Mouse (Mus musculus): Measurements from ENCODE around the gene Prkn. TPM values are rescaled to one million over a fixed set of nuclear protein-coding genes. Genes with fewer than 3 reads are reported as not detected.

The Prkn gene
- polyA plus RNA-seq, 1 experiment from 2014 or later, result 3.0 TPM

- no peaks in the 10 kb centered on the region for H3K4me1 ChIP-seq (ENCODE audit: control insufficient read depth, insufficient read depth, low read length)
- WGBS, result 75% methylated on average over 12 of the region's 12 CpGs
- ATAC-seq (ENCODE audit: insufficient number of reproducible peaks, insufficient read depth, low FRiP score, low read depth), result no peak
These were observed 890.7 kb downstream of the Prkn start for GRCm38 (mm10) chr17:11730656-11731594.

GRCm38 (mm10) chr17:11735158-11735877 is 895.1 kb downstream of the Prkn start:
- Histone ChIP-seq H3K27ac (ENCODE audit: low read length) (no peak overlapping the region), H3K4me2 (replicated peaks; ENCODE audit: low read depth, low read length) (no peak overlapping the region), H3K27me3 (ENCODE audit: control insufficient read depth, insufficient read depth, low read length) (no peaks in the 10 kb centered on the region), H3K9me3 (ENCODE audit: control insufficient read depth, low read depth, low read length) (no peaks in the 10 kb centered on the region), H3K4me1 (ENCODE audit: control insufficient read depth, insufficient read depth, low read length) (no peaks in the 10 kb centered on the region), H3K36me3 (ENCODE audit: control insufficient read depth, insufficient read depth, low read length) (no peaks in the 10 kb centered on the region), H3K4me3 (ENCODE audit: low read depth, low read length) (no peak overlapping the region), H3K9ac (replicated peaks; ENCODE audit: low read depth, low read length) (no peak overlapping the region)
- ATAC-seq (ENCODE audit: insufficient number of reproducible peaks, insufficient read depth, low FRiP score, low read depth), result no peak
- 87% methylated on average over 12 of the region's 12 CpGs for WGBS

More at GRCm38 (mm10) chr17:11730656-11731594, 890.7 kb downstream of the Prkn start:
- Histone ChIP-seq H3K36me3 (ENCODE audit: control insufficient read depth, insufficient read depth, low read length) (no peaks in the 10 kb centered on the region), H3K9me3 (ENCODE audit: control insufficient read depth, low read depth, low read length) (no peaks in the 10 kb centered on the region), H3K4me3 (ENCODE audit: low read depth, low read length) (no peak overlapping the region), H3K4me2 (replicated peaks; ENCODE audit: low read depth, low read length) (no peak overlapping the region), H3K27ac (ENCODE audit: low read length) (no peak overlapping the region), H3K27me3 (ENCODE audit: control insufficient read depth, insufficient read depth, low read length) (no peaks in the 10 kb centered on the region), H3K9ac (replicated peaks; ENCODE audit: low read depth, low read length) (no peak overlapping the region)

GRCm38 (mm10) chr17:11736531-11736930 is 896.3 kb downstream of the Prkn start:
- Histone ChIP-seq H3K27me3 (ENCODE audit: control insufficient read depth, insufficient read depth, low read length) (no peaks in the 10 kb centered on the region), H3K9ac (replicated peaks; ENCODE audit: low read depth, low read length) (no peak overlapping the region), H3K9me3 (ENCODE audit: control insufficient read depth, low read depth, low read length) (no peaks in the 10 kb centered on the region), H3K4me2 (replicated peaks; ENCODE audit: low read depth, low read length) (no peak overlapping the region), H3K4me1 (ENCODE audit: control insufficient read depth, insufficient read depth, low read length) (no peaks in the 10 kb centered on the region), H3K36me3 (ENCODE audit: control insufficient read depth, insufficient read depth, low read length) (no peaks in the 10 kb centered on the region), H3K27ac (ENCODE audit: low read length) (no peak overlapping the region), H3K4me3 (ENCODE audit: low read depth, low read length) (no peak overlapping the region)
- 67% methylated on average over 3 of the region's 3 CpGs for WGBS
- no peak for ATAC-seq (ENCODE audit: insufficient number of reproducible peaks, insufficient read depth, low FRiP score, low read depth)

GRCm38 (mm10) chr17:11737905-11738304 is 897.7 kb downstream of the Prkn start:
- ATAC-seq (ENCODE audit: insufficient number of reproducible peaks, insufficient read depth, low FRiP score, low read depth), result no peak
- Histone ChIP-seq H3K36me3 (ENCODE audit: control insufficient read depth, insufficient read depth, low read length) (no peaks in the 10 kb centered on the region), H3K9me3 (ENCODE audit: control insufficient read depth, low read depth, low read length) (no peaks in the 10 kb centered on the region), H3K4me1 (ENCODE audit: control insufficient read depth, insufficient read depth, low read length) (no peaks in the 10 kb centered on the region), H3K4me2 (replicated peaks; ENCODE audit: low read depth, low read length) (no peak overlapping the region), H3K27me3 (ENCODE audit: control insufficient read depth, insufficient read depth, low read length) (no peaks in the 10 kb centered on the region), H3K9ac (replicated peaks; ENCODE audit: low read depth, low read length) (no peak overlapping the region), H3K27ac (ENCODE audit: low read length) (no peak overlapping the region), H3K4me3 (ENCODE audit: low read depth, low read length) (no peak overlapping the region)
- 95% methylated on average over 10 of the region's 10 CpGs for WGBS

DNA sequence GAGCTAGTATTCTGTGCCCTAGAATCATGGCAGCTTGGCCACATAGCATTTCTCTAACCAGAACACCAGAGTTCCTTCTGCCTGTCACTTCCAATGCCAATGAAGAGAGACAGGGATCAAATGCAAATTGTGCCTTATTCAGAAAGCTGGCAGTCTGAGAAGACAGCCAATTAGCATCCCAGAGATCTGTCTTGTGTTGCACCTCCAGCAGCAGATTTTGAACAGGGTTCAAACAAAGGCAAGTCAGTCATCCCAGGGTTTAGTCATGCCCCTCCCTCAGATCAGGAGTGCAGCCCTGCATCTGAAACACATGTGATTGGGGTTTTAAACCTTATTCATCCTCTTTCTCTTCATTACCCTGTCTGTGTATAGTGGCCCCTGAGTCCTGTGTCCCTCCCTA is 900.5 kb downstream of the Prkn start:
- no peak for ATAC-seq (ENCODE audit: insufficient number of reproducible peaks, insufficient read depth, low FRiP score, low read depth)
- Histone ChIP-seq H3K4me1 (ENCODE audit: control insufficient read depth, insufficient read depth, low read length) (no peaks in the 10 kb centered on the region), H3K36me3 (ENCODE audit: control insufficient read depth, insufficient read depth, low read length) (no peaks in the 10 kb centered on the region), H3K9ac (replicated peaks; ENCODE audit: low read depth, low read length) (no peak overlapping the region), H3K27ac (ENCODE audit: low read length) (no peak overlapping the region), H3K27me3 (ENCODE audit: control insufficient read depth, insufficient read depth, low read length) (no peaks in the 10 kb centered on the region), H3K4me3 (ENCODE audit: low read depth, low read length) (no peak overlapping the region), H3K9me3 (ENCODE audit: control insufficient read depth, low read depth, low read length) (no peaks in the 10 kb centered on the region), H3K4me2 (replicated peaks; ENCODE audit: low read depth, low read length) (no peak overlapping the region)

GRCm38 (mm10) chr17:11741161-11741560 is 901.0 kb downstream of the Prkn start:
- Histone ChIP-seq H3K4me2 (replicated peaks; ENCODE audit: low read depth, low read length) (no peak overlapping the region), H3K9me3 (ENCODE audit: control insufficient read depth, low read depth, low read length) (no peaks in the 10 kb centered on the region), H3K27me3 (ENCODE audit: control insufficient read depth, insufficient read depth, low read length) (no peaks in the 10 kb centered on the region), H3K9ac (replicated peaks; ENCODE audit: low read depth, low read length) (no peak overlapping the region), H3K4me1 (ENCODE audit: control insufficient read depth, insufficient read depth, low read length) (no peaks in the 10 kb centered on the region), H3K4me3 (ENCODE audit: low read depth, low read length) (no peak overlapping the region), H3K36me3 (ENCODE audit: control insufficient read depth, insufficient read depth, low read length) (no peaks in the 10 kb centered on the region), H3K27ac (ENCODE audit: low read length) (no peak overlapping the region)
- WGBS, result 84% methylated on average over 5 of the region's 5 CpGs
- ATAC-seq (ENCODE audit: insufficient number of reproducible peaks, insufficient read depth, low FRiP score, low read depth), result no peak

GRCm38 (mm10) chr17:11751251-11751650 is 911.1 kb downstream of the Prkn start:
- Histone ChIP-seq H3K4me2 (replicated peaks; ENCODE audit: low read depth, low read length) (no peak overlapping the region), H3K9ac (replicated peaks; ENCODE audit: low read depth, low read length) (no peak overlapping the region), H3K27ac (ENCODE audit: low read length) (no peak overlapping the region), H3K4me1 (ENCODE audit: control insufficient read depth, insufficient read depth, low read length) (no peaks in the 10 kb centered on the region), H3K27me3 (ENCODE audit: control insufficient read depth, insufficient read depth, low read length) (no peaks in the 10 kb centered on the region), H3K4me3 (ENCODE audit: low read depth, low read length) (no peak overlapping the region), H3K36me3 (ENCODE audit: control insufficient read depth, insufficient read depth, low read length) (no peaks in the 10 kb centered on the region), H3K9me3 (ENCODE audit: control insufficient read depth, low read depth, low read length) (no peaks in the 10 kb centered on the region)
- ATAC-seq (ENCODE audit: insufficient number of reproducible peaks, insufficient read depth, low FRiP score, low read depth), result no peak
- WGBS, result 80% methylated on average over 2 of the region's 2 CpGs

- no peaks in the 10 kb centered on the region for H3K9me3 ChIP-seq (ENCODE audit: control insufficient read depth, low read depth, low read length)
- no peak for ATAC-seq (ENCODE audit: insufficient number of reproducible peaks, insufficient read depth, low FRiP score, low read depth)
- no peaks in the 10 kb centered on the region for H3K27me3 ChIP-seq (ENCODE audit: control insufficient read depth, insufficient read depth, low read length)
- no peaks in the 10 kb centered on the region for H3K4me1 ChIP-seq (ENCODE audit: control insufficient read depth, insufficient read depth, low read length)
- H3K4me2 ChIP-seq (replicated peaks; ENCODE audit: low read depth, low read length), result no peak overlapping the region
- no peak overlapping the region for H3K27ac ChIP-seq (ENCODE audit: low read length)
- H3K4me3 ChIP-seq (ENCODE audit: low read depth, low read length), result no peak overlapping the region
- no peak overlapping the region for H3K9ac ChIP-seq (replicated peaks; ENCODE audit: low read depth, low read length)
- 47% methylated on average over 2 of the region's 2 CpGs for WGBS
- no peaks in the 10 kb centered on the region for H3K36me3 ChIP-seq (ENCODE audit: control insufficient read depth, insufficient read depth, low read length)
These were observed 912.5 kb downstream of the Prkn start for GRCm38 (mm10) chr17:11752686-11753085.

Measured in stomach, embryonic 14.5 days (tissue).